Mouse (Mus musculus) limb, embryonic 11.5 days (tissue): ENCODE data around the gene Fam107b. TPM values are rescaled to one million over a fixed set of nuclear protein-coding genes. Genes with fewer than 3 reads are reported as not detected.

ENCODE experiments used
- ATAC-seq: fragments of 200-750 bp; cut with Nextera tagmentation; 2 replicates; pipeline ENCODE4 v1.8.0; 2017; ENCODE audit warnings: low read depth; ENCODE audit not compliant: insufficient number of reproducible peaks, low FRiP score, low TSS enrichment
- DNase-seq: peaks from one replicate; pipeline ENCODE4 v3.0.0-alpha.2; 2015; ENCODE audit warnings: low spot score
- H3K27ac ChIP-seq: fragments of 300-500 bp; sonication (generic); replicated peaks from 2 replicates; pipeline ENCODE4 v1.5.1; 2014; ENCODE audit warnings: low read depth, mild to moderate bottlenecking, low read length
- H3K27me3 ChIP-seq: fragments of 300-500 bp; sonication (generic); 2 replicates; pipeline ENCODE4 v1.6.1; 2014; ENCODE audit warnings: mild to moderate bottlenecking, low read length, mixed read lengths; ENCODE audit not compliant: control insufficient read depth, insufficient read depth
- H3K36me3 ChIP-seq: fragments of 300-500 bp; sonication (generic); 2 replicates; pipeline ENCODE4 v1.6.1; 2014; ENCODE audit warnings: mild to moderate bottlenecking, low read length, moderate library complexity, mixed read lengths; ENCODE audit not compliant: control insufficient read depth, insufficient read depth
- H3K4me1 ChIP-seq: fragments of 300-500 bp; sonication (generic); 2 replicates; pipeline ENCODE4 v1.6.1; 2014; ENCODE audit warnings: low read length, mixed read lengths; ENCODE audit not compliant: control insufficient read depth, insufficient read depth
- H3K4me2 ChIP-seq: fragments of 300-500 bp; sonication (generic); 2 replicates; pipeline ENCODE4 v1.6.1; 2014; ENCODE audit warnings: low read depth, mild to moderate bottlenecking, moderate library complexity; ENCODE audit not compliant: severe bottlenecking
- H3K4me3 ChIP-seq: fragments of 300-500 bp; sonication (generic); 2 replicates; pipeline ENCODE4 v1.5.1; 2014; ENCODE audit warnings: low read depth, low read length
- H3K9ac ChIP-seq: fragments of 300-500 bp; sonication (generic); 2 replicates; pipeline ENCODE4 v1.6.1; 2014; ENCODE audit warnings: mild to moderate bottlenecking, low read length
- H3K9me3 ChIP-seq: fragments of 300-500 bp; sonication (generic); 2 replicates; pipeline ENCODE4 v1.6.1; 2016; ENCODE audit warnings: low read length; ENCODE audit not compliant: control insufficient read depth
- WGBS: fragments of 180-500 bp; shearing (Covaris S2); extraction: QIAGEN DNeasy Blood & Tissue Kit; methylation state at CpG from one replicate; pipeline ENCODE4 v1.1.7; 2014; 5-methylcytosine and 5-hydroxymethylcytosine counted together
- polyA plus RNA-seq: library from polyadenylated mRNA; unstranded; fragments of >200 nt; fragmentation: Nextera tagmentation; extraction: Ambion mirVana; gene quantifications from 2 replicates; pipeline ENCODE4 v1.2.1, GENCODE M21; 2014

Fam107b gene
- polyA plus RNA-seq, 1 experiment from 2014 or later = 61.9 TPM

DNA sequence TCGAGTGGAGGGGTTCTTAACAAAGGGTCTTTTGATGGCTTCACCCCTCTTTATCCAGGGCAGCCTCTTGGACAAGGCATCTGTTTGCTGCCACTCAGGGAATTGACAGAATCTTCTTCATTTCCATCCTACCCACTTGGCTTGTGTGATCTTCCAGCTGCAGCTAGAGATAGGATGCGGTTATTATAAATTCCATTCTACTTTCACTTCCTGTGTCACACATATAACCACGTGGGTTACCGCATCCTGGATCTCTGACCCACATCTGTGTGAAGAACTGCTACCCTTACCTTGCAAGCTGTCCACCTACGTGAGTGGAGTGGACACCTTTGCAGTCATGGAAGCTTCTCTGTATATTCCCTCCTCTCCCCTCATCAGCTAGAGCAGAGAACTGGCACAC, 240.0 kb downstream of the Fam107b start:
- no peak overlapping the region for H3K4me3 ChIP-seq
- H3K4me1 ChIP-seq = no peaks in the 10 kb centered on the region
- H3K36me3 ChIP-seq = no peaks in the 10 kb centered on the region
- WGBS = 80% methylated on average over 5 of the region's 5 CpGs
- H3K9ac ChIP-seq = no peak overlapping the region
- H3K4me2 ChIP-seq = no peak overlapping the region
- no peaks in the 10 kb centered on the region for H3K27me3 ChIP-seq
- DNase-seq = no peak
- no peak overlapping the region for H3K27ac ChIP-seq
- ATAC-seq = no peak
- H3K9me3 ChIP-seq = no peaks in the 10 kb centered on the region

DNA sequence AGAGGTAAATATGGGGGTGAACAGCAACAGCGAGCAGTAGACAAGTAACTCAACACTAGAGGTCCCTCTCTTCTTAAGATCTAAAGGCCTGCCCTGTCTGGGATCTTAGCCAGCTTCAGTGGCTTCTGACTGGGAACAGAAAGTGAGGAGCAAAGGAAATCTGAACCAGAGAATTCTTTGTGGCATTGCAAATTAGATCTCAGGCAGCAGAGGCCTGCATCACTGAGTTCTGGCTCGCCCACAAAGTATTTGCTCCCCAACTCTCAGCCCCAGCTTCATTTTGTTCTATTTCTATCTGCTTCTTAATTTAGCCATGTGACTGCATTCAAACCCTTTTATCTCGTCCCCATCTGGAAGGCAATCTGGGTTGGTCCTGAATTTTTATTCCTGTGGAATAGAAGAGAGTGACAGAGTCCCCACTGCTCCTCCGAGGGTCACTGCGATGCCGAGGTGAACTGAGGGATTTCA, 245.9 kb downstream of the Fam107b start:
- WGBS = 64% methylated on average over 6 of the region's 6 CpGs
- Histone ChIP-seq H3K27me3 (no peaks in the 10 kb centered on the region), H3K27ac (no peak overlapping the region), H3K9me3 (no peaks in the 10 kb centered on the region), H3K4me2 (no peak overlapping the region), H3K9ac (0 out of 2 replicates have a peak overlapping the region, but pooled peaks have one; percentile 7), H3K4me3 (no peak overlapping the region), H3K4me1 (no peaks in the 10 kb centered on the region), H3K36me3 (no peaks in the 10 kb centered on the region)
- no peak for ATAC-seq
- no peak for DNase-seq

DNA sequence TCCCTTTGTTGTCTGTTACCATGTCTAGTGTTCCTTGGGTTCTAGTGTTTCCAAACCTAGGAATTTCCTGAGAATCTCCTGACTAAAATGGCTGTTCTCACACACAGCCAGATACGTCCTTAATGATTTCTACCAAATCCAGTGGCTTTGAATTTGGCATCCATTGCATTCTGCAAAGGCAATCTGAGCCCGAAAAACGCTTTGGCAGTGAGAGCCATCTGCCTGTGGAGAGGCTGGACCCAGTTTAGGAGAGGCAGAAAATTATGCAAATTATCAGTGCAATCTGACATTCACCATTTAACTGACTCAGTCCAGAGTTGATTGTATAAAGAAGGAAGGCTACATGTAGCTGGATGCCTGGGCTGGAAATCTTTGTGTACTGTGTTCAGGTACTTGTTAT, 247.3 kb downstream of the Fam107b start:
- no peak for DNase-seq
- Histone ChIP-seq H3K9ac (no peak overlapping the region), H3K27me3 (no peaks in the 10 kb centered on the region), H3K4me1 (no peaks in the 10 kb centered on the region), H3K36me3 (no peaks in the 10 kb centered on the region), H3K4me2 (no peak overlapping the region), H3K27ac (no peak overlapping the region), H3K9me3 (no peaks in the 10 kb centered on the region), H3K4me3 (no peak overlapping the region)
- ATAC-seq = no peak
- WGBS = 88% methylated on average over 3 of the region's 3 CpGs

DNA sequence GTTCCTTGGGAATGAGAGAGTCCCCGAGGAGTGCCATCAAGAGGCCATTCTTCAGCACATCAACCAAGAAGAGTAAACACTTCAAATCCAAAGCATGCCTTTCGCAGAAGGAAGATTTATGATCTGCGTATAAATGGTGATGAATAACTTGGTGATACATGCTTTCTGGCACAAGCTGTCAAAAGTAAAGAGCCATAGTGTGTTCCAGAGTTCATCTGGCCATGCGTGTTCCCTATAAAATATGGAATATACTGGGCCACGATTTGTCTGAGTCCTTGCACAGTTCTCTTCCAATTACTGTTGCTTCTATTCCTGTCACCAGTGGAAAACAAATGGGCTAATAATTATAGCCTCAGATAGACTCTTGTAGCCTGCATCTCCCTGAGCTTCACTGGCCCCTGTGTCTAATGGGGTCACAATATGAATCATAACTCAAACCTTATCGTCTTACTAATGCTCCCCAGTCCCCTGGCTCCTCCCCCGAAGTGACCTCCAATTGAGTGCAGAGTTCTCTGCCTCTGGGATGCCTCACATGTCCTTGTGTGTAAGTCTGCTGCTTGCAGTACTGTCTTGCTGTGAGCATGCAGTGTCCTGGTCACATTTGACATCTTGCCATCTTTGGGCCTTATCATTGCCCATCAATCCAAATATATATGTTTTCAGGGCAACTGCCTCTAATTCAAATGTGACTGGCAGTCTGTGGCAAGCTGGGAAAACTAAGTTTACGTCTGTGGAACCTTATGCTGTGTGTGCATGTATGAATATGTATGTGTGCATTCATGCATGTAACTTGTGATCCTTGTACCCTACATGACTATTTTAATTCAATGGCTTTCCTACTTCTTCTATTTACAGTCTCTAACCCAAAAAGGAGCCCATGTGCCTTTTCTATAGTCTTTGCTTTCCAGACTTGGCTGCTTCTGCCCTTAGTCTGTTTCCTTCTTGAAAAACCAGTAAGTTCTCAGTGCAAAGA, 252.5 kb downstream of the Fam107b start:
- Histone ChIP-seq H3K4me3 (no peak overlapping the region), H3K4me1 (no peaks in the 10 kb centered on the region), H3K36me3 (no peaks in the 10 kb centered on the region), H3K27me3 (no peaks in the 10 kb centered on the region), H3K4me2 (no peak overlapping the region), H3K27ac (no peak overlapping the region), H3K9me3 (no peaks in the 10 kb centered on the region), H3K9ac (no peak overlapping the region)
- DNase-seq = no peak
- WGBS = 76% methylated on average over 8 of the region's 8 CpGs
- ATAC-seq = no peak

Other genes with a start within 250 kb of the Fam107b start
- 18.7 and 22.3 TPM in 2 replicates for gene Rpp38, start 237.8 kb upstream of the Fam107b start, polyA plus RNA-seq
- gene Acbd7, start 234.3 kb upstream of the Fam107b start, polyA plus RNA-seq = not detected in 2 replicates
- not detected in 2 replicates for gene Olah, start 173.3 kb upstream of the Fam107b start, polyA plus RNA-seq
- not detected in 2 replicates for gene Meig1, start 147.8 kb upstream of the Fam107b start, polyA plus RNA-seq
- gene Dclre1c, start 146.4 kb upstream of the Fam107b start, polyA plus RNA-seq = 5.5 and 5.6 TPM in 2 replicates
- 46.4 and 49.2 TPM in 2 replicates for gene Suv39h2, start 95.5 kb upstream of the Fam107b start, polyA plus RNA-seq
- 7.9 and 8.0 TPM in 2 replicates for gene Gm45902, start 57.7 kb upstream of the Fam107b start, polyA plus RNA-seq
- gene Hspa14, start 57.7 kb upstream of the Fam107b start, polyA plus RNA-seq = 120 and 122 TPM in 2 replicates
- gene Cdnf, start 57.5 kb upstream of the Fam107b start, polyA plus RNA-seq = not detected in 2 replicates